Mouse (Mus musculus) retina, embryonic 14.5 days (tissue): Measurements from ENCODE around the gene Nudt11.
"Not testable (repeated sequence)": the region's sequence is repeated elsewhere in the genome, so short reads cannot be mapped to it uniquely, and the experiment has no call there.

Source experiments
- DNase-seq: peaks from one replicate; pipeline ENCODE4 v3.0.0-alpha.2; 2015; ENCODE audit warnings: low spot score

The Nudt11 gene

GRCm38 (mm10) chrX:6047066-6047935 is at the start of gene Nudt11:
Gene Nudt11 (plus strand): TSS chrX:6047453.
- DNase-seq: not testable (repeated sequence)

- not testable (repeated sequence) for DNase-seq
These were observed 822 bp downstream of the Nudt11 start for GRCm38 (mm10) chrX:6047936-6048614.

- no peak for DNase-seq
These were observed 14.3 kb downstream of the Nudt11 start for GRCm38 (mm10) chrX:6061563-6061962.

GRCm38 (mm10) chrX:6082954-6083680 is 35.9 kb downstream of the Nudt11 start, which contains the start of gene AU022751:
Gene AU022751 (minus strand): TSS chrX:6083419.
- no peak for DNase-seq

GRCm38 (mm10) chrX:6091547-6091946 is 44.3 kb downstream of the Nudt11 start:
- peak; percentile 20 for DNase-seq

- DNase-seq: peak; percentile 71
These were observed 44.9 kb downstream of the Nudt11 start for GRCm38 (mm10) chrX:6091996-6092757.
